Mouse (Mus musculus) retina, embryonic 14.5 days (tissue): ENCODE data around the gene Tpr.

Experiments
- DNase-seq: peaks from one replicate; pipeline ENCODE4 v3.0.0-alpha.2; 2015; ENCODE audit warnings: low spot score

Gene Tpr

GRCm38 (mm10) chr1:150392638-150393487 is at the start of gene Tpr, which contains the start of gene Odr4:
TSS of gene Tpr (plus strand) at chr1:150392838.
TSS of gene Odr4 (minus strand) at chr1:150393080.
- peak; percentile 98 for DNase-seq

DNA sequence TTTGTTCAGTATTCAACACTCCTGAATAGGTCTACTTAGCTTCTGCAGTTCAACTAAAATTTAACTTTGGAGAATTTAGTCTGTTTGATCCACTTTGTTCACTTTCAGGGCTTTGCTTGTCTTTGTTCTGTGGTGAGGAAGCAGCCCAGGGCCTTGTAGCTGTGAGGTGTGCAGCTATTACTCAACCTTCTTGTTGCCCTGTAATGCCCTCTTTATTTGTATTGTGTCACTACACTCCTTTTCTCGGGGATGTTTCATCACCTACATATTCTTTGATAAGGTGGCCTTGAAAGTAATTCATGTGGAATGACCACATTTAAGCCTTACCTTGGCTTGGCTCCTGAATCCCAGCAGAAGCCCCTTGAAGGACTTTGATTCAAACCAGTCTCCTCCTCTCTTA is 31.8 kb upstream of the Tpr start:
- DNase-seq, result no peak

- peak; percentile 48 for DNase-seq
These were observed 19.7 kb upstream of the Tpr start for GRCm38 (mm10) chr1:150372895-150373294.

GRCm38 (mm10) chr1:150374247-150374646 is 18.4 kb upstream of the Tpr start:
- DNase-seq, result no peak

GRCm38 (mm10) chr1:150384138-150384537 is 8.5 kb upstream of the Tpr start:
- no peak for DNase-seq

DNA sequence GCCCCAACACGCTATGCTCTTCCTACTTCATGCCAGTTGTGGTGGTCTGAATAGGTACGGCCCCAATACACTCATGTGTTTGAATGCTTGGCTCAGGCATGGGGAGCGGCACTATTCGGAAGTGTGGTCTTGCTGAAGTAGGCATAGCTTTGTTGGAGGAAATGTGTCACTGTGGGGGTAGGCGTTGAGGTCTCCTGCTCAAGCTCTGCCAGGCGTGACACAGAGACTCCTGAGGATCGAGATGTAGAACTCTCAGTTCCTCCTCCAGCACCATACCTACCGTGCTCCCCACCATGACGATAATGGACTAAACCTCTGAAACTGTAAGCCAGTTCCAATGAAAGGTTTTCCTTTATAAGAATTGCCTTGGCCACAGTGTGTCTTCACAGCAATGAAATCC is 5.1 kb upstream of the Tpr start:
- no peak for DNase-seq

DNA sequence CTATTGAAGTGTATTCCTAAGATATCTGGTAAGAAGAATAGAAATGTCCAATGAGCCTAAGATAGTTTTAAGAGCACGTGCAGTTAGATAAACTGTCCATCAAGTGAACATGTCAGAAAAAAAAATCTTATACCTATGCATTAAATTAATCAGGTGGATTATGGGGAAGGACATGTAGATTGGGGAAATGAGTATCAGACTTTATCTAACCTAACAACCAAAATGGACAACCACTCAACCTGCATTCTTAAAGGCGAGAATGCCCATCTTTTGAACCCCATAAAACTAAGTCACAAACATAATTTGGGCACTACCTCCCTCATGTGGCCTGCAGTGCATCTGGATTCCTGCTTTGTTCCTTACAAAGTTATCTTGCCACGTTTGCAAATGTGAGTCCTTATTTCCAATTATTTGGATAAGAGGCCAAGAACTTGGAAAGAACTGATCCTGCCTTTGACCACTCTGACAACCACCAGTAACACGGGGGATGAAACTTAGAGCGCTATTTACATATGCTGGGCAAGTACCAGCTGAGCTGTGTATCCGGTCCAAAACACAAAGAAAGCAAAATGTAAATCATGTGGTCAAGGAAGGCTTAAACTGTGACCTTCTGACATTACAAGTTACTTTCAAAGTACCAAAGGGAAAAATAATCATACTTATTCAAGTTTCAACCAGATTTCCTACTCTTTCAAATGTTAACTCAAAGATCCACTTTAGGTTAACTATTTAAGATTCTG is 3.1 kb upstream of the Tpr start:
- DNase-seq, result no peak

- peak; percentile 5 for DNase-seq
These were observed 554 bp upstream of the Tpr start for GRCm38 (mm10) chr1:150391931-150392637.

DNA sequence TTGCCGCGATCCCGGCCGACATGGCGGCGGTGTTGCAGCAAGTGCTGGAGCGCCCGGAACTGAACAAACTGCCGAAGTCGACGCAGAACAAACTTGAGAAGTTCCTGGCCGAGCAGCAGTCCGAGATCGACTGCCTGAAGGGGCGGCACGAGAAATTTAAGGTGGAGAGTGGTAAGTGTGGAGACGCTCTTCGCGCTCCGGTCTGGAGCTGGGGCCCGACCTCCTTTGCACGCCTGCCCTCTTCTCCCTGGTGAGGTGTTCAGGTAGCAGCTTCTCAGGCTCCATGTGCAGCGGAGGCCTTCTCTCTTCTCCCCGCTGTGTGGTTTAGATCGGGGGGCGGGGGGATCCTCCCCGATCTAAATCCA is 832 bp downstream of the Tpr start:
- DNase-seq, result no peak

DNA sequence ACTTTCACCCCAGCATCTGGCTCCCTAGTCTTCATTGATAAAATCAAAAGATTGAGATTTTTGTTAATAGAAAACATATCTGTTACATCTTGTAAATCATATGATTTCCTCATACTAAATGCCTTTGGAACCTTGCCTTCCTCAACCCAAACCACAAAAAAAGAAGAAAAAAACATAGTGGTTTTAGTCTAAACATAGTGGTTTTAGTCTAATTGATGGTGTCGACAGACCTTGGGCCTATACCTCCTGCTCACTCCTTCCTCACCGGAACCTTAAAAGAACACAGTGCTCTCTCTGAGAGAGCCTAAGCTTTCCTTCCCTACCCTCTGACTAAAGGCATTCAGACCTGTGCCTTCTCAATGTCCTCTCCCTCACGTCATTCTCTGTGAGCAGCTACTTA is 3.4 kb downstream of the Tpr start:
- no peak for DNase-seq

DNA sequence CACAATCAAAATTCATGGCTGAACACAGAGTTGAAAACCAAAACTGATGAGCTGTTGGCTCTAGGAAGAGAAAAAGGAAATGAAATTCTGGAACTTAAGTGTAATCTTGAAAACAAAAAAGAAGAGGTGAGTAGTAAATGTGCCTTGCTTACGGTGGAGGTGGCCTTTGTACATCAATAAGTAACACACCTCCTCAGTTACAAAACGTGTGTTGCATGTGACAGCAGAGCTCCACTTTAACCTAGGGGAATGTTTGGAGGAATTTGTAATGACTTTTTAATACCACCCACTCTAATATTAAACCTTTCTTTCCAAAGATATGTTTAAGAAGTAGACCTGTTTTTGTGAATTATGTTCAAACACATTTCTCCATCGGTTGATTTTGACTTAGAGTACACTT is 11.3 kb downstream of the Tpr start:
- no peak for DNase-seq

GRCm38 (mm10) chr1:150404555-150404954 is 11.9 kb downstream of the Tpr start:
- no peak for DNase-seq

GRCm38 (mm10) chr1:150407285-150407684 is 14.6 kb downstream of the Tpr start:
- DNase-seq, result no peak

DNA sequence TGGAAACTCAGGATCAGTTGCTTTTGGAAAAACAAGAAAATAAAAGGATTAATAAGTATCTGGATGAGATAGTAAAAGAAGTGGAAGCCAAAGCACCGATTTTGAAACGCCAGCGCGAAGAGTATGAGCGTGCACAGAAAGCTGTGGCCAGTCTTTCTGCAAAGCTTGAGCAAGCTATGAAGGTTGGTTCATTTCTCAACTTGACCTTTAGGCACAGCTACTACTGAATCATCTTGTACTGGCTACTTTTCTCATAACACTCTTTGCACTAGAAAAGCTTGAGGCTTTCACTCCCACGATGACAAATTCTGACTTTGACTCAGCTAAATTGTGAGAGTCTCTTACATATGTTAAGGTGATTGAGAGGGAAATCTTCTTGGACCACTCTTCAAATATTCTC is 17.4 kb downstream of the Tpr start:
- DNase-seq, result no peak

DNA sequence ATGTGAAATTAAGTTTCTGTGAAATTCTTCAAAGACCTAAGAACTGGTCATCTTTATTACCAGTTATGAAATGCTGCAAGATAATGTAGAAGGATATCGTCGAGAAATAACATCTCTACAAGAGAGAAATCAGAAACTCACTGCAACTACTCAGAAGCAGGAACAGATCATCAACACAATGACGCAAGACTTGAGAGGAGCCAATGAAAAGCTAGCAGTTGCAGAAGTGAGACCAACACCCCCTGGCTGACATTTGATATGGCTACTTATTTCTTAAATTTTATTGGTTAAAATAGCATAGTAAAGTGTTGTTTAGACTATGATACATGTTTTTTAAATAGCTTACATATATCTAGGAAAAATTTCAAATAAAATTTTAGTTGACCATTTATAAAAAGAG is 23.4 kb downstream of the Tpr start:
- no peak for DNase-seq

DNA sequence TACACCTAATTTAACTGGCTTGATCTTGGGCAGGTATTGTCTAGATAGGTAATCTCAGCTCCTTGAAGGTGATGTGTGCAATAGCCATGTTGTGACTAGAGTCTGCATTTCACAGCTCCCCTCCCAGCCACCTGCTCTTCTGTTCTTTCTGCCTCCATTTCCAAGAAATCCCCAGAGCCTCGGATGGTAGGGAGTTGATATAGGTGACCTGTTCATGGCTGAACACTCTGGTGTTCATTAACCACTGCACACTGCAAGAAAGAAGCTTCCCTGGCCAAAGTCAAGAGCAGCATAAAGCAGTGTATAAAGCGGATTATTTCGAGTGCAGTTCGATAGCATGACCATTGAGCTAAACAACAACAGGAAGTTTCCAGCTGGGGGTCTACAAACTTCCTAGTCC is 25.8 kb downstream of the Tpr start:
- DNase-seq, result no peak

- DNase-seq, result no peak
These were observed 33.0 kb downstream of the Tpr start for GRCm38 (mm10) chr1:150425665-150426064.

GRCm38 (mm10) chr1:150426216-150426615 is 33.6 kb downstream of the Tpr start:
- DNase-seq, result no peak

- DNase-seq, result no peak
These were observed 46.0 kb downstream of the Tpr start for GRCm38 (mm10) chr1:150438641-150439040.

DNA sequence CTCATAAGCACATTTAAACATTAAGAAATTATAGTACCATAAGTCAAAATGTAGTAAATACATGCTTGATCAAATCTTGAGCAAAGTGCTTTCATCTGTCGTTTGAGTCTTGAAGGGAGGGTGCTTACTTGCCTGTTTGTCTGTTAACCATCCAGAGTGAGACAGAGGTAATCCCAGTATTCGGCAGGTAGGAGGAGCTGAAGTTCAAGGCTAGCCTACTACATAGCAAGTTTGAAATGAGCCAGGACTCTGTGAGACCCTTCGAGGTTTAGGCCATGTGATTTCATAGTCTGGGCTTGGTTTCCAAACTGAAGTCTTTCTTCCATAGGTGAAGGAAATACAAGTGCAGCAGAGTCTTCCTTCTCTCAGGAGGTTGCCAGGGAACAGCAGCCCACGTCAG is 49.1 kb downstream of the Tpr start:
- no peak for DNase-seq

- no peak for DNase-seq
These were observed 66.3 kb downstream of the Tpr start for GRCm38 (mm10) chr1:150458977-150459376.

GRCm38 (mm10) chr1:150459599-150459998 is 67.0 kb downstream of the Tpr start:
- no peak for DNase-seq

DNA sequence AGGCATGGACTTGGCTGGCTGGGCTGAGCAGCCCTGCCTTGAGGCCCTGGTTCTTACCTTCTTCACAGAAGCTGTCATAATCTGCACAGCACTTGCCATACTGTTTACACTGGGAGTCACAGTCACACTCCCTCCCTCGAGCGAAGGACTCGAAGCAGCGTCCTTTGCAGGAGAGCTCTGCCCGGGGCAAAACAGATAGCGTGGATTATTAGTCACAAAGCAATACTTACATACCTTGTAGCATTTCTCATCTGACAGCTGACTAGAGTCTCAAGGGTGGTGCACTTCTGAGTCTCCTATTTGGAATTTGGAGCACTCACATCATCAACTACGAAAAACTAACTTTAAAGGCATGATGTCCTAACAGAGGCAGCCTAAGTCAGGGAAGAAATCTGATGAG is 68.0 kb downstream of the Tpr start:
- DNase-seq, result no peak
